Mouse (Mus musculus) liver, embryonic 12.5 days (tissue): ENCODE results near the gene Mamdc2. TPM values are rescaled to one million over a fixed set of nuclear protein-coding genes. Genes with fewer than 3 reads are reported as not detected.
A peak's percentile ranks its signal among the peaks of the same experiment; 100 is the strongest.

ENCODE experiments used
- ATAC-seq: fragments of 200-750 bp; cut with Nextera tagmentation; 2 replicates; pipeline ENCODE4 v1.8.0; 2017; ENCODE audit warnings: moderate number of reproducible peaks, mild to moderate bottlenecking, moderate library complexity
- H3K27ac ChIP-seq: fragments of 300-500 bp; sonication (generic); 2 replicates; pipeline ENCODE4 v1.5.1; 2016; ENCODE audit warnings: mild to moderate bottlenecking
- H3K27me3 ChIP-seq: fragments of 300-500 bp; sonication (generic); replicated peaks from 2 replicates; pipeline ENCODE4 v1.6.1; 2016; ENCODE audit warnings: mild to moderate bottlenecking, moderate library complexity
- H3K36me3 ChIP-seq: fragments of 300-500 bp; sonication (generic); 2 replicates; pipeline ENCODE4 v1.6.1; 2016; ENCODE audit warnings: mild to moderate bottlenecking, moderate library complexity
- H3K4me1 ChIP-seq: fragments of 300-500 bp; sonication (generic); 2 replicates; pipeline ENCODE4 v1.6.1; 2016
- H3K4me2 ChIP-seq: fragments of 300-500 bp; sonication (generic); 2 replicates; pipeline ENCODE4 v1.6.1; 2016; ENCODE audit warnings: mild to moderate bottlenecking, moderate library complexity
- H3K4me3 ChIP-seq: fragments of 300-500 bp; sonication (generic); 2 replicates; pipeline ENCODE4 v1.5.1; 2016; ENCODE audit warnings: mild to moderate bottlenecking, moderate library complexity
- H3K9ac ChIP-seq: fragments of 300-500 bp; sonication (generic); 2 replicates; pipeline ENCODE4 v1.6.1; 2016; ENCODE audit warnings: mild to moderate bottlenecking, moderate library complexity
- H3K9me3 ChIP-seq: fragments of 300-500 bp; sonication (generic); replicated peaks from 2 replicates; pipeline ENCODE4 v1.6.1; 2016; ENCODE audit warnings: mild to moderate bottlenecking, moderate library complexity
- WGBS: fragments of 180-500 bp; shearing (Covaris S2); methylation state at CpG from one replicate; pipeline ENCODE4 v1.1.7; 2016; ENCODE audit not compliant: insufficient replicate concordance; 5-methylcytosine and 5-hydroxymethylcytosine counted together
- polyA plus RNA-seq: library from polyadenylated mRNA; unstranded; fragments of >200 nt; fragmentation: Nextera tagmentation; extraction: Ambion mirVana; gene quantifications from 2 replicates; pipeline ENCODE4 v1.2.1, GENCODE M21; 2016

The Mamdc2 gene
- polyA plus RNA-seq, 1 experiment from 2014 or later = 0.33 TPM

DNA sequence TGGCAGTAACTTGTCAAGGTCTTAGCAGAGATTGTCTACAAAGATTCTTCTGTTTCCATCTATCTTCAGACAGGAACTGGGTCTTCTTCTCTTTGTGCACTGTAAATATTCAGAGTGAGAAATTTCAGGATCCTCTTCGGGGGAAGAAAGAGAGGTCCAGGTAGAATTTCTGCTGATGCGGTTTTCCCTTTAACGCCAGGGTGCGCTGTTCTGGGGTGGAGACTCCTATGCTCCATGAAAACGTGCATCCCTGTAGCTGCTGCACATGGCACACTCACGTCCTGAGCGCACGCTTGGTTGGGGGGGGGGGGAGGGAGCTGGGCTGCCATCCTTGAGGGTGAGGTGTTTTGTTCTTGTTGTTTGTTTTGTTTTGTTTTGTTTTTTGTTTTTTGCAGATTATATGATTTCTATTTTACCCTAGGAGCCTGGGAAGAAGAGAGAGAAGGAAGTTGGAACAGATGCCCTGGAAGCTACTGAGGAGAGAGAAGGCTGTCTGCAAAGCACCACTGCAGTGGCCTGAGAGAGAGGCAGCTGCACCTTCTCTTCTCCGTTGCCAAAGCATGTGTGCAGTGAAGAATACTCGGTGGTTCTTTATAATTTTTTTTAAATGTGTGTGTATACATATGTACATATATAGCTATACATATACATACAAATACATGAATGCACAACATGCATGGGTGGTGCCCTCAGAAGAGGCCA is 30.8 kb upstream of the Mamdc2 start:
- Histone ChIP-seq H3K36me3 (no peaks in the 10 kb centered on the region), H3K27ac (no peak overlapping the region), H3K27me3 (no peaks in the 10 kb centered on the region), H3K9me3 (no peaks in the 10 kb centered on the region), H3K4me2 (no peak overlapping the region), H3K4me1 (no peaks in the 10 kb centered on the region), H3K9ac (no peak overlapping the region), H3K4me3 (no peak overlapping the region)
- no peak for ATAC-seq
- 18% methylated on average over 10 of the region's 10 CpGs for WGBS

- ATAC-seq = no peak
- no peak overlapping the region for H3K4me3 ChIP-seq
- no peak overlapping the region for H3K27ac ChIP-seq
- H3K9ac ChIP-seq = no peak overlapping the region
- H3K36me3 ChIP-seq = no peaks in the 10 kb centered on the region
- no peak overlapping the region for H3K4me2 ChIP-seq
- 41% methylated on average over 6 of the region's 6 CpGs for WGBS
- no peaks in the 10 kb centered on the region for H3K27me3 ChIP-seq
- H3K4me1 ChIP-seq = no peaks in the 10 kb centered on the region
- no peaks in the 10 kb centered on the region for H3K9me3 ChIP-seq
Measured at GRCm38 (mm10) chr19:23477826-23478225, 29.6 kb upstream of the Mamdc2 start.

DNA sequence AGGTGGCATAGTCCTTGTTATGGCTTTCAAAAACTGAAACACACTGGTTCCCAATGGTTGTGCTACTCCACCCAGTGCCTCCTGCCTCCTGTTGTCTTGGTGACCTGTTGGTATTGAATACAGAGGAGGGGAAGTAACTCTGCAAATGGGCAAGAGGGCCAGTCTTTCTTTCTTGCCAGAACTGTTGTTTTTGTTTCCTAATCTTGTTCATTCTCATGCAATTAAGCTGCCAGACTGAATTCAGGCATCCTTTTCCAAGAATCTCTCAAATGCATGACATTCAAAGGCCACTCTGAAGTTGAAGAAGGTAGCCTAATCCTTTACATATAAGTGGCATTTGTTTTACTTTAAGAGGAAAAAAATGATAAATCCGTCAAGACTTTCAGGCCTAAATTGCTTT is 19.6 kb upstream of the Mamdc2 start:
- H3K4me1 ChIP-seq = no peaks in the 10 kb centered on the region
- no peak overlapping the region for H3K9ac ChIP-seq
- H3K4me3 ChIP-seq = no peak overlapping the region
- no peaks in the 10 kb centered on the region for H3K27me3 ChIP-seq
- no peak overlapping the region for H3K27ac ChIP-seq
- ATAC-seq = no peak
- no peak overlapping the region for H3K4me2 ChIP-seq
- H3K36me3 ChIP-seq = no peaks in the 10 kb centered on the region
- 44% methylated on average over 1 of the region's 1 CpGs for WGBS
- H3K9me3 ChIP-seq = no peaks in the 10 kb centered on the region

- no peaks in the 10 kb centered on the region for H3K9me3 ChIP-seq
- ATAC-seq = no peak
Measured at GRCm38 (mm10) chr19:23467011-23467410, 18.8 kb upstream of the Mamdc2 start.

DNA sequence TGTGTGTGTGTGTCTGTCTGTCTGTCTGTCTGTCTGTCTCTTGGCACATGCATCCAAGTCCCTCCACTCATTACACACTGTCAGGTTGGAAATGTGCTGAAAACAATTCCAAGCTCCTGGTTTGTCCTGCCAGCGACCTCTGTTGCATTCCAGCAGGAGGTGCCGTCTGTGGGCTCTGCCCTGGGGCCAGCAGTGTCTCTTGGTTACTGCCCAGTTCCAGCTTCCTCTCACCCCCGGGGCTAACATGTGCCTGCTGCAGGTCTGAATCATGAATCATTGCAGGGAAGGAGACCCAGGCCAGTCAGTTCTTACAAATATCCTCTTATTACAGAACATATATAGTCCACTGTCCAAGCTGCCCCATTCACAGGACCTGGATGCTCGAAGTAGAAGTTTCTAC is 9.2 kb upstream of the Mamdc2 start:
- WGBS = 31% methylated on average over 4 of the region's 4 CpGs
- Histone ChIP-seq H3K9me3 (no peaks in the 10 kb centered on the region), H3K27me3 (no peaks in the 10 kb centered on the region), H3K4me3 (no peak overlapping the region), H3K4me1 (no peaks in the 10 kb centered on the region), H3K9ac (no peak overlapping the region), H3K4me2 (no peak overlapping the region), H3K36me3 (no peaks in the 10 kb centered on the region), H3K27ac (no peak overlapping the region)
- ATAC-seq = no peak

More at GRCm38 (mm10) chr19:23467011-23467410, 18.8 kb upstream of the Mamdc2 start:
- no peak overlapping the region for H3K9ac ChIP-seq
- H3K27ac ChIP-seq = no peak overlapping the region
- H3K36me3 ChIP-seq = no peaks in the 10 kb centered on the region
- no peaks in the 10 kb centered on the region for H3K4me1 ChIP-seq
- no peak overlapping the region for H3K4me2 ChIP-seq
- H3K27me3 ChIP-seq = no peaks in the 10 kb centered on the region
- H3K4me3 ChIP-seq = no peak overlapping the region
- 32% methylated on average over 2 of the region's 2 CpGs for WGBS

DNA sequence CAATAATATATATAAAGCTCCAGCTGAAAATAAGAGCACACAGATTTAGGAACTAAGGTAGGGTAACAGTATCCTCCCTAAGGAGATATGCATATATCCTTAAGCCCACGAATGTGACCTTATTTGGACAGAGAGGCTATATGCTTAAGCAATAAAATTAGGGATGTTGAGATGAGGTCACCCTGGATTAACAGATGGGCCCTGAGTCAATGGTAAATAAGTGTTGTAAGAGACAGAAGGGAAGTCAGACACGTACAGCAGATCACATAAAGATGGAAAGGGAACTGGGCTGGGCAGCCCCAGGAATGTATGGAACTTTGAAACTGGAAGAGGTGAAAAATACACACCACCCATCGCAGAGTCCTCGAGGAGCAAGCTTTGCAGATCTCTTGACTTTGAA is 3.1 kb upstream of the Mamdc2 start:
- H3K4me1 ChIP-seq = 0 out of 2 replicates have a peak, but pooled peaks cover 8% of the 10 kb centered on the region
- 45% methylated on average over 4 of the region's 4 CpGs for WGBS
- no peak for ATAC-seq
- H3K27ac ChIP-seq = no peak overlapping the region
- no peaks in the 10 kb centered on the region for H3K9me3 ChIP-seq
- H3K36me3 ChIP-seq = no peaks in the 10 kb centered on the region
- no peak overlapping the region for H3K4me3 ChIP-seq
- peaks cover 17% of the 10 kb centered on the region; the same call in 1 of the 2 replicates for H3K27me3 ChIP-seq
- no peak overlapping the region for H3K9ac ChIP-seq
- no peak overlapping the region for H3K4me2 ChIP-seq

DNA sequence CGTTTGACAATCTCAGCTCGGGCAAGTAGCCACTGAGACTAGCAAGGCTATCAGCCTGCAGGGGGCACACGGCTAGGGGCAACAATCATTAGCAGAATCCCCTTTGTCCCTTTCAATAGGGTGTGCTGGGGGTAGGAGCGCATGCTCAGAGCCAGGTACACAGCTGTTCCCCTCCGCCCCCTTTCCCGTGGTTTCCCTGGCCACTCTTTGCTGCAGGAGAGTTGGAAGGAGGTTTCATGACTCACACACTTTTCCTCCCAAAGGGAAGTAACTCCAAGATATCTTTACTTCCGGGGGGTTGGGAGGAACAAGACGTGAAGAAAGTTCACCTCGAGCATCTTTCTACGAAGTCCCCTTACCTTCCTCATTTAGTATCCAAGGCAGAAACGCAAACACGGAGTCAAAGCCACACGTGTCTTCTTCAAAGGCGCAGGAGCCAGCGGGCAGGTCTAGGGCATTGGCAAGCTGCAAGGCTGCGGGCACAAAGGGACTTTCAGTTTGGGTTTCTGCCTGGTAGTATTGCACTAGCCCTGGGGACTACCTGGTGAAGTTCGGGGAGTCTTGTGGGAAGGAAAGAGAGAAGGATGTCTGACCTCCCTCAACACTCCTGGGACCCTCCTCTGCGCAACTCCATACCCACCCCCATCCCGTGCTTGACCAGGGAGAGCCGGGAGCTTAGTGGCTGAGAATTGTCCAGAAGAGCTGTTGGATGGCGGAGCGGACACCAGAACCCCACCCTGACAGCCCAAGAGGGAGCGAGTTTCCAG is 838 bp downstream of the Mamdc2 start:
- WGBS = 3% methylated on average over 23 of the region's 23 CpGs
- Histone ChIP-seq H3K4me3 (peak overlapping the region; percentile 43), H3K27me3 (peaks cover 20% of the 10 kb centered on the region; the same call in 1 of the 2 replicates), H3K36me3 (no peaks in the 10 kb centered on the region), H3K27ac (no peak overlapping the region), H3K9me3 (no peaks in the 10 kb centered on the region), H3K9ac (peak overlapping the region; percentile 12; the same call in 1 of the 2 replicates), H3K4me1 (0 out of 2 replicates have a peak, but pooled peaks cover 17% of the 10 kb centered on the region), H3K4me2 (peak overlapping the region; percentile 67)
- ATAC-seq = no peak

DNA sequence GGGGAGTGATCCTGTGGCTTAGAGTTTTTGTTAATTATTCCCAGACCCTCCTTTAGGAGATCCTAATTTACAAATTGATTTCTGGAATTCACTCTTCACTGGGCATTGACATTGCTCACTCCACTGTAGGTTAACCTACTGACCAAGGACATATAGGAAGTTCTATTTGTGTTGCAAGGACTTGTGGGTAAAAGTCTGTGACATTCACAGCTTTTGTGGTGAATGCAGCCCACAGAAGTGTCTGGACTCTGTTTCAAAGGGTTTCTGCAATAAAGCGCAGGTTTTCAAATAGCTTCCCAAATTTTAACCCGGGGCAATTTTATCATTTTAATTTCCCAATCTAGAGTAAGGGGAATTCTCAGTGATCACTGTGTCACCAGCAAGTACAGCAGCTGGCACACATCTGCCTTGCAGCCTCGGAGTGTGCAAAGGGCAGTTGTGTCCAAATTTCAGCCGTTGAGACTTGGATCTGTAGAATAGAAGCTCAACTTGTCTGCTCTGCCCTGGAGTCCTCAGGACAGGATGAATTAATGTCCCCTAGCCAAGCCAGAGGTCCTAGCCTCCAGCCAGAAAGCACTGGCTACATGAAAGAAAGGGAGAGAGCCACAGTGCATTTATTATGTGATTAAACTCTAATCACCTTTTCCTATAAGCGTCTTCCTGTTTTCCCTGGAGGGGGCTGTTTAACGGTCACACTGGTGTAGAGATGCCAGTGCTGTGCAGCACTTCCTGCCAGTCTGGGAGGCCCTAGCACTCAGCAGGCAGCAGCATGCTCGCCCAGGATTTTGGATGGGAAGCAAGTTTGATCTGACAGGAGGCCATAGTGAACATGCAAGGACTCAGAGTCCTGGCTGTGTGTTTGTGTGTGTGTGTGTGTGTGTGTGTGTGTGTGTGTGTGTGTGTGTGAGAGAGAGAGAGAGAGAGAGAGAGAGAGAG is 3.1 kb downstream of the Mamdc2 start:
- Histone ChIP-seq H3K27ac (no peak overlapping the region), H3K9ac (no peak overlapping the region), H3K9me3 (no peaks in the 10 kb centered on the region), H3K4me1 (0 out of 2 replicates have a peak, but pooled peaks cover 17% of the 10 kb centered on the region), H3K4me3 (no peak overlapping the region), H3K36me3 (no peaks in the 10 kb centered on the region), H3K4me2 (no peak overlapping the region), H3K27me3 (peaks cover 20% of the 10 kb centered on the region; the same call in 1 of the 2 replicates)
- 32% methylated on average over 7 of the region's 7 CpGs for WGBS
- ATAC-seq = no peak

DNA sequence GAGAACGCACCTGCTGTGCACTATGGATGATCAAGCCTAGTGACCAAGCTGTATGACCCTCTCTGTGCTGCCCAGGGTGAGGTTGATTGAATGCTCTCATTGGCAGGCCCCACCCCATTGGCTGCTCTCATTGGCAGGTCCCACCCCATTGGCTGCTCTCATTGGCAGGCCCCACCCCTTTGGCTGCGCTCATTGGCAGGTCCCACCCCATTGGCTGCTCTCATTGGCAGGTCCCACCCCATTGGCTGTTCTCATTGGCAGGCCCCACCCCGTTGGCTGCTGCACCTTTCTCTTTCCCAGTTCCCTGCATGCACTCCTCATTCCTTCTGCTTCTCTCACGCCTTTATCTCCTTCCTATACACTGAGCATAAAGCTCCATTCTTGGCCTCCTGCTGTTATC is 12.5 kb downstream of the Mamdc2 start:
- H3K4me1 ChIP-seq = no peaks in the 10 kb centered on the region
- no peaks in the 10 kb centered on the region for H3K9me3 ChIP-seq
- H3K27me3 ChIP-seq = no peaks in the 10 kb centered on the region
- no peaks in the 10 kb centered on the region for H3K36me3 ChIP-seq
- WGBS = 70% methylated on average over 4 of the region's 4 CpGs
- H3K4me3 ChIP-seq = no peak overlapping the region
- H3K9ac ChIP-seq = no peak overlapping the region
- H3K4me2 ChIP-seq = no peak overlapping the region
- no peak overlapping the region for H3K27ac ChIP-seq
- ATAC-seq = no peak

- Histone ChIP-seq H3K36me3 (no peaks in the 10 kb centered on the region), H3K9ac (no peak overlapping the region), H3K4me2 (no peak overlapping the region), H3K9me3 (no peaks in the 10 kb centered on the region), H3K4me1 (no peaks in the 10 kb centered on the region), H3K27me3 (no peaks in the 10 kb centered on the region), H3K27ac (no peak overlapping the region), H3K4me3 (no peak overlapping the region)
- 75% methylated on average over 11 of the region's 11 CpGs for WGBS
- ATAC-seq = no peak
Measured at GRCm38 (mm10) chr19:23434433-23434832, 13.8 kb downstream of the Mamdc2 start.

DNA sequence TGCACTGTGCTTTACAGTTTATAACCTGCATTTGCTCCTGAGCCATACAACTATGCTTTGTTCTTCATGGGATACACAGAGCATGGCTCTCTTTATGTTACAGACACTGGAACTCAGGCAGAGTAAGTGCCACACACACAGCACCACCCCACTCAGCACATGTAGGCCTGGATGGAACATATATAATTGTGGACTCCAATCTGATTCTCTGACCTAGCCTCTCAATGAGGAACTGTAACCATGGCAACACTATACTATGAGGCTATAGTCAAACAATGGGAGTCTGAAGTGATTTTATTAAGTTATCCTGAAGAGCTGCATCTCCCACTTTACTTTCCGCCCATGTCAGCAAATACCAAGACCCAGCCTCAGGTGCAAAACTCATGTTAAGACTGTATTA is 30.6 kb downstream of the Mamdc2 start:
- Histone ChIP-seq H3K9me3 (no peaks in the 10 kb centered on the region), H3K4me3 (no peak overlapping the region), H3K27me3 (no peaks in the 10 kb centered on the region), H3K9ac (no peak overlapping the region), H3K4me2 (no peak overlapping the region), H3K27ac (no peak overlapping the region), H3K4me1 (no peaks in the 10 kb centered on the region), H3K36me3 (no peaks in the 10 kb centered on the region)
- ATAC-seq = no peak
- 70% methylated on average over 1 of the region's 1 CpGs for WGBS
